In genomic region chr1:171924900-171925299, GRCm38 (mm10) we compare ENCODE assay signal across 27 mouse cellular contexts. TPM values are rescaled to one million over a fixed set of nuclear protein-coding genes. Genes with fewer than 3 reads are reported as not detected.
DNase-seq lines count a peak whose midpoint lies in the region; ATAC-seq and TF ChIP-seq lines count a peak whose summit lies in the region.
"Had no signal": no experiment of that assay in that cellular context is flagged by ENCODE, and none has a peak within 500 bp of the region (broad histone marks: within the 10 kb centered on the region; RNA-seq: fewer than 3 reads in every experiment).

No protein-coding gene starts in this region.

- no peaks in the 10 kb centered on the region; the same call in 1 of the 2 replicates for H3K27me3 ChIP-seq in kidney, adult 2 months (replicated peaks; ENCODE audit: control insufficient read depth, insufficient read depth, low read length)
- H3K27me3 ChIP-seq: embryonic facial prominence, embryonic 13.5 days; embryonic facial prominence, embryonic 15.5 days; forebrain, embryonic 12.5 days; Patski had no signal

- TF ChIP-seq POLR2A in kidney, adult 2 months (IDR thresholded peaks at IDR 0.05; ENCODE audit: low read depth, low read length), result no peak

- no peak overlapping the region for H3K4me3 ChIP-seq in kidney, adult 2 months (ENCODE audit: insufficient read depth, low read depth, low read length)
- H3K4me3 ChIP-seq: embryonic facial prominence, embryonic 13.5 days; embryonic facial prominence, embryonic 15.5 days; erythroblast, embryonic 14.5 days; forebrain, embryonic 10.5 days; forebrain, embryonic 12.5 days had no signal

- 74% methylated on average over 3 of the region's 3 CpGs for WGBS in kidney, adult 2 months

- no peak for DNase-seq in frontal cortex, postnatal 14 days (ENCODE audit: low spot score in 2 of 2)
- peak; percentile 9 for DNase-seq in 3T3-L1 (ENCODE audit: low read depth, low spot score)
- DNase-seq in brain, adult 2 months (ENCODE audit: low read depth, low spot score), result peak; percentile 59
- DNase-seq in kidney, adult 2 months, result no peak
- DNase-seq: adrenal gland, adult 8-10 months; adrenal gland, postnatal 14 days; adrenal gland, postnatal 36 days; cerebellum, adult 11 months; cerebellum, adult 18-20 months; cerebellum, adult 8-10 months; cerebellum, adult 9-11 months; cerebellum, postnatal 14 days; cerebellum, postnatal 36 days; embryo, embryonic 11 days had no signal

- ATAC-seq in frontal cortex, adult (ENCODE audit: low TSS enrichment), result peak; percentile 90
- ATAC-seq: activated CD4-positive, CD25-positive, alpha-beta regulatory T cell, adult 4 months; forebrain, embryonic 14.5 days; forebrain, embryonic 16.5 days; Patski had no signal

- TF ChIP-seq CTCF in kidney, adult 2 months (conservative IDR thresholded peaks at IDR 0.05; ENCODE audit: insufficient read depth, insufficient read length, low read depth, low read length), result no peak

- no peaks in the 10 kb centered on the region for H3K36me3 ChIP-seq in kidney, adult 2 months (ENCODE audit: control insufficient read depth, insufficient read depth, low read length)
- H3K36me3 ChIP-seq: embryonic facial prominence, embryonic 13.5 days; embryonic facial prominence, embryonic 15.5 days; forebrain, embryonic 10.5 days; forebrain, embryonic 12.5 days had no signal

- no peak overlapping the region for H3K27ac ChIP-seq in kidney, adult 2 months (ENCODE audit: insufficient read depth, low read depth, low read length)
- H3K27ac ChIP-seq: embryonic facial prominence, embryonic 13.5 days; embryonic facial prominence, embryonic 15.5 days; forebrain, embryonic 10.5 days; forebrain, embryonic 12.5 days had no signal

- no peaks in the 10 kb centered on the region for H3K4me1 ChIP-seq in kidney, adult 2 months (ENCODE audit: control insufficient read depth, insufficient read depth, low read length)
- H3K4me1 ChIP-seq: embryonic facial prominence, embryonic 13.5 days; embryonic facial prominence, embryonic 15.5 days; forebrain, embryonic 10.5 days; forebrain, embryonic 12.5 days had no signal

RNA-seq across cellular contexts. Expression of gene Slamf6, which starts 7.6 kb away (rescaled TPM):
- 0.10 and 1.4 TPM in 2 replicates for polyA plus RNA-seq in kidney, adult 2 months (2012; rRNA removed)
- polyA plus RNA-seq: C2C12; embryonic facial prominence, embryonic 11.5 days; forebrain, embryonic 12.5 days; forebrain, embryonic 14.5 days; forebrain, embryonic 16.5 days; Patski had no signal

RNA-seq across cellular contexts. Expression of gene Gm10521, which starts 29.4 kb away (rescaled TPM):
- 0.05 and 0.11 TPM in 2 replicates for polyA plus RNA-seq in kidney, adult 2 months (2012; rRNA removed)
- polyA plus RNA-seq: brain, embryonic 14.5 days; C2C12; embryonic facial prominence, embryonic 11.5 days; embryonic facial prominence, embryonic 13.5 days; embryonic facial prominence, embryonic 15.5 days; erythroblast, embryonic 14.5 days; forebrain, embryonic 10.5 days; forebrain, embryonic 12.5 days; forebrain, embryonic 14.5 days; forebrain, embryonic 16.5 days; Patski had no signal

Comparison
In these comparisons a context has a peak if more than half of its experiments do, and no peak if none do; other contexts are left out.
1. DNase-seq: peak in 3T3-L1 (single experiment) and brain, adult 2 months (single experiment); none in frontal cortex, postnatal 14 days (0 of 2) and kidney, adult 2 months (single experiment).